Mouse (Mus musculus) intestine, embryonic 14.5 days (tissue): ENCODE data around the gene Nxph3. TPM values are rescaled to one million over a fixed set of nuclear protein-coding genes. Genes with fewer than 3 reads are reported as not detected.
"Not testable (repeated sequence)": the region's sequence is repeated elsewhere in the genome, so short reads cannot be mapped to it uniquely, and the experiment has no call there.

Experiments
- ATAC-seq: fragments of 200-750 bp; cut with Nextera tagmentation; replicated peaks from 2 replicates; pipeline ENCODE4 v1.8.0; 2017; ENCODE audit warnings: low read depth, moderate number of reproducible peaks, moderate TSS enrichment, moderate library complexity; ENCODE audit not compliant: low FRiP score, low TSS enrichment
- DNase-seq: peaks from one replicate; pipeline ENCODE4 v3.0.0-alpha.2; 2018; ENCODE audit warnings: low spot score
- H3K27ac ChIP-seq: fragments of 300-500 bp; sonication (generic); 2 replicates; pipeline ENCODE4 v1.5.1; 2014; ENCODE audit warnings: low read depth, mild to moderate bottlenecking, control low read depth
- H3K27me3 ChIP-seq: fragments of 300-500 bp; sonication (generic); replicated peaks from 2 replicates; pipeline ENCODE4 v1.6.1; 2014; ENCODE audit warnings: low read length, control low read depth; ENCODE audit not compliant: control insufficient read depth, insufficient read depth
- H3K36me3 ChIP-seq: fragments of 300-500 bp; sonication (generic); 2 replicates; pipeline ENCODE4 v1.6.1; 2014; ENCODE audit warnings: low read length, control low read depth; ENCODE audit not compliant: control insufficient read depth, insufficient read depth
- H3K4me1 ChIP-seq: fragments of 300-500 bp; sonication (generic); replicated peaks from 2 replicates; pipeline ENCODE4 v1.6.1; 2014; ENCODE audit warnings: low read length, control low read depth, mixed read lengths; ENCODE audit not compliant: control insufficient read depth, insufficient read depth
- H3K4me2 ChIP-seq: fragments of 300-500 bp; sonication (generic); 2 replicates; pipeline ENCODE4 v1.6.1; 2014; ENCODE audit warnings: low read length
- H3K4me3 ChIP-seq: fragments of 300-500 bp; sonication (generic); 2 replicates; pipeline ENCODE4 v1.5.1; 2014; ENCODE audit warnings: low read depth, low read length, control low read depth, mixed read lengths
- H3K9ac ChIP-seq: fragments of 300-500 bp; sonication (generic); 2 replicates; pipeline ENCODE4 v1.6.1; 2014; ENCODE audit warnings: mild to moderate bottlenecking, low read length
- H3K9me3 ChIP-seq: fragments of 300-500 bp; sonication (generic); 2 replicates; pipeline ENCODE4 v1.6.1; 2016; ENCODE audit warnings: low read length, control low read depth; ENCODE audit not compliant: control insufficient read depth
- WGBS: fragments of 180-500 bp; shearing (Covaris S2); extraction: QIAGEN DNeasy Blood & Tissue Kit; methylation state at CpG from one replicate; pipeline ENCODE4 v1.1.7; 2014; 5-methylcytosine and 5-hydroxymethylcytosine counted together
- polyA plus RNA-seq: library from polyadenylated mRNA; unstranded; fragments of >200 nt; fragmentation: Nextera tagmentation; extraction: Ambion mirVana; gene quantifications from 2 replicates; pipeline ENCODE4 v1.2.1, GENCODE M21; 2014

Nxph3 gene
- polyA plus RNA-seq, 1 experiment from 2014 or later = 0.68 TPM

GRCm38 (mm10) chr11:95504271-95504731 lies 10.1 kb downstream of the Nxph3 start:
- ATAC-seq (no peak), DNase-seq (no peak)
- Histone ChIP-seq H3K36me3 (no peaks in the 10 kb centered on the region), H3K27ac (no peak overlapping the region), H3K4me1 (0 out of 2 replicates have a peak, but pooled peaks cover 10% of the 10 kb centered on the region), H3K4me3 (no peak overlapping the region), H3K9me3 (no peaks in the 10 kb centered on the region), H3K27me3 (no peaks in the 10 kb centered on the region; the same call in 1 of the 2 replicates), H3K9ac (no peak overlapping the region), H3K4me2 (no peak overlapping the region)
- 74% methylated on average over 6 of the region's 6 CpGs for WGBS

DNA sequence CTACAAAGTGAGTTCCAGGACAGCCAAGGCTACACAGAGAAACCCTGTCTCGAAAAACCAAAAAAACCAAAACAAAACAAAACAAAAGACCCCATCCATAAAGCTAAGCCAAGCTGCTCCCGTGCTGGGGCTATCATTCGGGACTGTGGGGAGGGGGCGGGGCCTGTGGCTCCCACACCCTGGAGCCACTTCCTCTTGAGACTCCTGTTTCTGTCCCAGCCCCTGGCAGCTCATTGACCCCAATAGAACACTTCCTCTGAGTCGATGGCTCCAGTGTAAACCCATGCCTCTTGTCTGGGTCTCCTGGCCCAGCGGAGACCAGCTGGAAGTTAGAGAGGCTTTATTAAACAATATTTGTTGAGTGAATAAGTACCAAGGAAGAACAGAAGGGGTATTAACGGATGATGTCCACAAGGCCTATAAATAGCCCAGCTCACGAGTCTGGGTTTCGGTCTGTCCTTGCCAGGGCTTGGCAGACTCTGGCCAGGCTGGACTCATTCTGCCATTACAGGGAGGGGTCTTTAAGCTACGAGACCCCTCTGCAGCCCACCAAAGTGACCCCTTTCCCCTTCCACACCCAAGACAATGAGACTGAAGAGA lies 10.7 kb downstream of the Nxph3 start:
- Histone ChIP-seq H3K27me3 (no peaks in the 10 kb centered on the region), H3K36me3 (no peaks in the 10 kb centered on the region), H3K4me1 (0 out of 2 replicates have a peak, but pooled peaks cover 9% of the 10 kb centered on the region), H3K27ac (no peak overlapping the region), H3K9ac (no peak overlapping the region), H3K4me2 (no peak overlapping the region), H3K9me3 (no peaks in the 10 kb centered on the region), H3K4me3 (no peak overlapping the region)
- DNase-seq (no peak), ATAC-seq (no peak)
- WGBS = 43% methylated on average over 10 of the region's 10 CpGs

- not testable (repeated sequence) for H3K4me1 ChIP-seq, H3K9me3 ChIP-seq, H3K4me3 ChIP-seq, H3K27ac ChIP-seq, DNase-seq, H3K4me2 ChIP-seq, H3K27me3 ChIP-seq, ATAC-seq, H3K9ac ChIP-seq, H3K36me3 ChIP-seq
- 81% methylated on average over 8 of the region's 8 CpGs for WGBS
Measured at GRCm38 (mm10) chr11:95501826-95502225, 12.5 kb downstream of the Nxph3 start.

DNA sequence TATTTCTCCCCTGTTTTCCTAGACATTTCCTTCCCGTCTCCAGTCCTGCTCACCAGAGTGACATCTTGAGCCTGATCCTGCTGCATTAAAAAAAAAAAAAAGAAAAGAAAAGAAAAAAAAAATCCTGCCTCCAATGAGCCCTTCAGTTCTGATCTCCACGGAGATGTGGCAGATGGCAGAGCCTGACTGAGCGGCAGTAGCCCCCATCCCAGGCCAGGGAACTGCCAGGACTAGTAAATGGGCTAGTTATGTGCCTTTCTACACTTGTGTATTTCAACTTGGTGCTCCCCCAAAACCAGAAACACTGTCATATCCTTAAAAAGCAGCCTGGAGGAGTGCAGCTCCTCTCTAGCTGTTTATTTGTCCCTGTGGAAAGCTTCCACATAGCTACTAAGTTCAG lies 13.5 kb downstream of the Nxph3 start:
- ATAC-seq = no peak
- peaks cover 9% of the 10 kb centered on the region; the same call in 1 of the 2 replicates for H3K36me3 ChIP-seq
- WGBS = 38% methylated on average over 3 of the region's 3 CpGs

GRCm38 (mm10) chr11:95500412-95500811 lies 14.0 kb downstream of the Nxph3 start:
- Histone ChIP-seq H3K4me1 (0 out of 2 replicates have a peak, but pooled peaks cover 4% of the 10 kb centered on the region), H3K27me3 (no peaks in the 10 kb centered on the region), H3K9me3 (no peaks in the 10 kb centered on the region), H3K36me3 (peaks cover 12% of the 10 kb centered on the region), H3K4me2 (no peak overlapping the region), H3K9ac (no peak overlapping the region), H3K27ac (no peak overlapping the region), H3K4me3 (no peak overlapping the region)
- DNase-seq (no peak), ATAC-seq (no peak)
- 40% methylated on average over 4 of the region's 4 CpGs for WGBS

More for the DNA sequence above, 13.5 kb downstream of the Nxph3 start:
- Histone ChIP-seq H3K27ac (no peak overlapping the region), H3K27me3 (no peaks in the 10 kb centered on the region), H3K9ac (no peak overlapping the region), H3K4me3 (no peak overlapping the region), H3K4me2 (no peak overlapping the region), H3K4me1 (0 out of 2 replicates have a peak, but pooled peaks cover 4% of the 10 kb centered on the region), H3K9me3 (no peaks in the 10 kb centered on the region)
- DNase-seq = no peak

DNA sequence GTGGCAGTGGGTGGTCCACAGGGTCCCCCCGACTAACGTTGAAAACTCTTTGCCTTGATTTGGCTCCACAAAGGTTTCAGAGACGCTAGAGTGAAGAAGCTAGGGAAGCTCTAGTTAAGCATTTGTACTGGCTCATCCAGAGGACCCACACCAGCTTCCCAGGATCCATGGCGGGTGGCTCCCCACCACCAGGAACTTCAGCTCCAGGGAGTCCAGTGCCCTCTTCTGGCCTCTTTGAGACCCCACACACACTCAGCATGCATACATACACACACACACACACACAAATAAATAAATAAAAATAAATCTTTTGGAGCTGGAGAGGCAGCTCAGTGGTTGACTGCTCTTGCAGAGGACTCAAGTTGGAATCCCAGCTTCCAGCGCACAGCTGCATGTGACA lies 16.4 kb downstream of the Nxph3 start:
- no peak overlapping the region for H3K4me3 ChIP-seq

GRCm38 (mm10) chr11:95495883-95496282 lies 18.5 kb downstream of the Nxph3 start:
- ATAC-seq (no peak), DNase-seq (no peak)
- no peak overlapping the region for H3K27ac ChIP-seq
- H3K9ac ChIP-seq = no peak overlapping the region
- no peak overlapping the region for H3K4me2 ChIP-seq
- H3K27me3 ChIP-seq = no peaks in the 10 kb centered on the region
- H3K4me3 ChIP-seq = no peak overlapping the region
- H3K4me1 ChIP-seq = no peaks in the 10 kb centered on the region
- H3K9me3 ChIP-seq = no peaks in the 10 kb centered on the region
- WGBS = 89% methylated on average over 9 of the region's 9 CpGs
- H3K36me3 ChIP-seq = peaks cover 46% of the 10 kb centered on the region

More for the DNA sequence above, 16.4 kb downstream of the Nxph3 start:
- ATAC-seq (no peak), DNase-seq (no peak)
- H3K9ac ChIP-seq = no peak overlapping the region
- H3K4me2 ChIP-seq = no peak overlapping the region
- H3K27me3 ChIP-seq = no peaks in the 10 kb centered on the region
- peaks cover 31% of the 10 kb centered on the region for H3K36me3 ChIP-seq
- H3K9me3 ChIP-seq = no peaks in the 10 kb centered on the region
- H3K27ac ChIP-seq = no peak overlapping the region
- WGBS = 94% methylated on average over 5 of the region's 5 CpGs
- H3K4me1 ChIP-seq = no peaks in the 10 kb centered on the region

- ATAC-seq = no peak
- no peaks in the 10 kb centered on the region for H3K27me3 ChIP-seq
- H3K4me2 ChIP-seq = no peak overlapping the region
- no peak overlapping the region for H3K4me3 ChIP-seq
- H3K4me1 ChIP-seq = no peaks in the 10 kb centered on the region
- no peak overlapping the region for H3K27ac ChIP-seq
- peaks cover 57% of the 10 kb centered on the region for H3K36me3 ChIP-seq
- no peak overlapping the region for H3K9ac ChIP-seq
- 86% methylated on average over 3 of the region's 3 CpGs for WGBS
- H3K9me3 ChIP-seq = no peaks in the 10 kb centered on the region
- DNase-seq = no peak
Measured at GRCm38 (mm10) chr11:95494374-95494773, 20.0 kb downstream of the Nxph3 start.

- H3K4me1 ChIP-seq = no peaks in the 10 kb centered on the region
- no peak overlapping the region for H3K9ac ChIP-seq
- peaks cover 60% of the 10 kb centered on the region for H3K36me3 ChIP-seq
- H3K4me3 ChIP-seq = no peak overlapping the region
- no peak overlapping the region for H3K27ac ChIP-seq
- no peak overlapping the region for H3K4me2 ChIP-seq
- 87% methylated on average over 9 of the region's 9 CpGs for WGBS
- ATAC-seq (no peak), DNase-seq (no peak)
- no peaks in the 10 kb centered on the region for H3K9me3 ChIP-seq
- no peaks in the 10 kb centered on the region for H3K27me3 ChIP-seq
Measured at GRCm38 (mm10) chr11:95493950-95494349, 20.4 kb downstream of the Nxph3 start.
